Mouse (Mus musculus) embryonic fibroblast, embryonic 13.5 days (primary cell): ENCODE results near the gene Tbxas1.

Experiments
- CTCF ChIP-seq: IDR thresholded peaks from 2 replicates; pipeline ENCODE4 v1.5.1; 2011; ENCODE audit warnings: mild to moderate bottlenecking, control low read depth, low read length, moderate library complexity, borderline replicate concordance; ENCODE audit not compliant: insufficient read depth
- POLR2A ChIP-seq: IDR thresholded peaks from 2 replicates; pipeline ENCODE4 v1.6.1; 2011; ENCODE audit warnings: low read depth, mild to moderate bottlenecking, control low read depth, low read length, moderate library complexity

DNA sequence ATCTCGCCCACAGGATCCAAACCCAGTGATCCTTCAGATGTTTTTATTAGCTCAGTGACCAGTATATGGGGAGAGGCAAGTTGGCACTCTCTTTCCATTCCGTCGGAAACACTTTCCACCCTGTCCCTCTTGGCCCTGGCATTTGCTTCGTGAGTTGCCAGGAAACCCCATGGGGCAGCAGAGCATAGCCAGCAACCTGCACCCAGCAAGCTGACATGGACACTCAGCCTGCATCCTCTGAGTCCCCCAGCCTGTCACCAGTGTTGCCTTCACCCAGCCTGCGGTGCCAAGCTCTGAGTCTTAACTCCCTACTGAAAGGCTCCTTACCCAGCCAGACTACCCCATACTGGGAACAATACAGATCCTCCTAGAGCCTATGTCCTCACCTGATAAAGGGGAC lies 173.9 kb downstream of the Tbxas1 start:
- no peak for TF ChIP-seq CTCF
- no peak for TF ChIP-seq POLR2A
